Mouse (Mus musculus) megakaryocyte, embryonic 14.5 days (primary cell): ENCODE data around the gene Rcor1.

Source experiments
- FLI1 ChIP-seq: IDR thresholded peaks from 2 replicates; pipeline ENCODE4 v1.6.1; 2012; ENCODE audit warnings: low read length, inconsistent platforms, mixed read lengths
- GATA1 ChIP-seq: IDR thresholded peaks from 3 replicates; pipeline ENCODE4 v1.6.1; 2012; ENCODE audit warnings: mixed read lengths, low read length, inconsistent platforms, borderline replicate concordance

DNA sequence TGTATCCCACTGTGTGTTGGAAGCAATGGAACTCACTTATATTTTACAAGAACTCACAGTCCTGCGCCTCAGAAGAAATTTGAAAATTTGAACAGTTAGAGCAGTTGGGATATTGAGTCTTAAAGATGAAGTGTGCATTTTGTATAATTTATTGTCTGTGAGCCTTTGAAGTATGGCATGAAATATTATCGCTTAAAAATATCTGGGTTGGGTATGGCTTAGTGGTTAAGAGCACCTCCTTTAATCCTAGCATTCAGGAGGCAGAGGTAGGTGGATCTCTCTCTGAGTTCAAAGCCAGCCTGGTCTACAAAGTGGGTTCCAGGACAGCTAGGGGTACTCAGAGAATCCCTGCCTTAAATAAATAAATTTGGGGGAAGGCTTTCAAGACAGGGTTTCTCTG lies 20.1 kb upstream of the Rcor1 start:
- no peak for TF ChIP-seq FLI1
- TF ChIP-seq GATA1 = no peak
